Mouse (Mus musculus): ENCODE data around the gene Gtf2e1. TPM values are rescaled to one million over a fixed set of nuclear protein-coding genes. Genes with fewer than 3 reads are reported as not detected.

The Gtf2e1 gene
- 8.4 and 9.6 TPM in 2 replicates for polyA plus RNA-seq (2012; rRNA removed; ENCODE audit: low replicate concordance)

GRCm38 (mm10) chr16:37539611-37540580 is at the start of gene Gtf2e1, which contains the start of gene Rabl3:
Gene Gtf2e1, minus strand, starts transcription at chr16:37539789.
Gene Rabl3, plus strand, starts transcription at chr16:37539885.

DNA sequence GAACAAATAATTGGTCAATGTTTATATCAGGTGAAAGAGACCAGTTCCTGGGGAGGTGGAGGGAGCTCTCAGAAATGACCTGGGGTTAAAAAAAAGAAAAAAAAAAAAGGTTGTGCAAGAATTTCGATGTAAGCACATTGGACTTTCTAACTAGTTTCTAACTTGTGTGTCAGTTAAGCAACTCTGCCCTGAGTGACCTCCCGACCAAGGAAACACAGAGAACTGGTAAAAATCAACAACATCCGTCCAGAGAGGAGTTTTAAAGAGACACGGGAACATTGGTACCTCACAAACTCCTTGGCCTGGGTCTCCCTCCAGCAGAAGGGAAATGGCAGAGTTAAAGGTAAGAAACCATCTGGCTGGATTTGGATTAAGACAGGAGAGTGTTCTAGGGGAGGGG is 40.4 kb upstream of the Gtf2e1 start, which contains the start of gene Hgd:
Gene Hgd, plus strand, starts transcription at position 160 of the 400 bp plus-strand sequence.

Other genes starting within 250 kb of the Gtf2e1 start
- gene Stxbp5l, start 154.8 kb downstream of the Gtf2e1 start, polyA plus RNA-seq (2012; rRNA removed; ENCODE audit: low replicate concordance), result 0.19 TPM in 1 of 2 replicates, not detected in the other
- 2.2 and 3.2 TPM in 2 replicates for gene Rabl3, start 96 bp upstream of the Gtf2e1 start, polyA plus RNA-seq (2012; rRNA removed; ENCODE audit: low replicate concordance)
- gene Hgd, start 40.4 kb upstream of the Gtf2e1 start, polyA plus RNA-seq (2012; rRNA removed; ENCODE audit: low replicate concordance), result 0.32 TPM in 1 of 2 replicates, not detected in the other
- gene Ndufb4, start 114.7 kb upstream of the Gtf2e1 start, polyA plus RNA-seq (2012; rRNA removed; ENCODE audit: low replicate concordance), result 93.3 and 139 TPM in 2 replicates
- 140 and 193 TPM in 2 replicates for gene Fstl1, start 237.1 kb upstream of the Gtf2e1 start, polyA plus RNA-seq (2012; rRNA removed; ENCODE audit: low replicate concordance)

All from subcutaneous adipose tissue, adult 2 months (tissue).